Mouse (Mus musculus): ENCODE measurements around the gene Efhd1.

The Efhd1 gene

GRCm38 (mm10) chr1:87264134-87265006 lies at the start of gene Efhd1:
TSS of gene Efhd1 (plus strand) at chr1:87264363.
- DNase-seq (ENCODE audit: low read depth), result no peak

DNA sequence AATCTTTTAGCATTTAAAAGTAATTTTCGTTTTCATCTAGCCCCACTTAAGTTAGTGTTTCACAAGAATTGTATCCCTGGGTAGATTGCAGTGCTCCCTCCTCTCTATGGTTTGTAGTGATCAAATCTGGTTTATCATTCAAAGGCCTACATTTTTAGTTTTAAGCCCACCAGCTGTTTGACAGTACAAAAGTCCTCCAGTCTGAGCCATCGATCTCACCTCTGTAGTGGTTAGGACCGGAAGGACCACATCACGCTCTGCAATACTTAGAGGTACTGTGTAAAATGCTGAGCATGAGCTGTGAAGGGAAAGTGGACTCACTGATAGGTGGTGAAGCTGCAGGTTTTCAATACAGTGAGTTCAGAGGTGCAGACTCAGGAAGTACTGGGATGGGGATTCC lies 49.4 kb upstream of the Efhd1 start:
- DNase-seq (ENCODE audit: low read depth), result no peak

- DNase-seq (ENCODE audit: low read depth), result peak; percentile 33
Measured at GRCm38 (mm10) chr1:87217938-87218337, 46.2 kb upstream of the Efhd1 start.

GRCm38 (mm10) chr1:87225739-87226138 lies 38.4 kb upstream of the Efhd1 start:
- no peak for DNase-seq (ENCODE audit: low read depth)

GRCm38 (mm10) chr1:87226409-87227159 lies 37.6 kb upstream of the Efhd1 start:
- DNase-seq (ENCODE audit: low read depth), result no peak

DNA sequence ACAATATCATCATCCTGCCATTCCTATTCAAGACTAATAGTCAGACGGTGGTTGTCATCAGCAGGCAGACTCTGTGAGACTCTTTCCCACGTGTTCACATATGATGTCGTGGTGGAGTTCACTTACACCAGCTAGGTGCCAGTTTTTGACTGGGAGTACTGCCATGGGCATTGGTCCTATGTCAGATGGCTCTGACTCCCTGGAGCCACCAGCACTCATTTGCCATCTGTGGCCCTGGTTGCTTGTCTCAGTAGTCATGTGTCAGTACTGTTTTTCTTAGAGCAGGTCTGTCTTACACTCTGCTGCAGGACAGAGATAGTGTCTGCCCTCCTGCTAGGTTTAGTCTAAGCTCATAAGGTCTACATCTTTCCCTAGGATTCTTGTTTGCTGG lies 37.0 kb upstream of the Efhd1 start:
- no peak for DNase-seq (ENCODE audit: low read depth)

- no peak for DNase-seq (ENCODE audit: low read depth)
Measured at GRCm38 (mm10) chr1:87230606-87231005, 33.6 kb upstream of the Efhd1 start.

GRCm38 (mm10) chr1:87232197-87232596 lies 32.0 kb upstream of the Efhd1 start:
- no peak for DNase-seq (ENCODE audit: low read depth)

DNA sequence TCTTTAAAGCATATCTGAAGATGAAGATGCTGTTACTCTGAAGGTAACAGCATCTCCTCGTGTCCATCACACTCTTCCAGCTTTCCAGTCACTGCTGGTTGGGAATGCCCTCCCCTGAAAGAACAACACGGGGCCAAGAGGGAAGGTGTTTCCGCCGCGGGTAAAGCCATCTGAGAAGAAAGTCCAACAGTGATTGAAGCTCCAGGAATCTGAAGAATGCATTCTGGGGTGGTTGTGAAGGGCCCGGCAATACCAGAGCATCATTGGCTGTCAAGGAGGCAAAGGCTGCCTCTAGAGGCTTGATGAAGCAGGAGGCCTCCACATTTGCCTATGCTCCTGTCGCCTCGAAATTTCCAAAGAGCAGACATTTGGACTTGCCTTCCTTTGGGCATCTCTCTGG lies 25.1 kb upstream of the Efhd1 start:
- DNase-seq (ENCODE audit: low read depth), result peak; percentile 30

- DNase-seq (ENCODE audit: low read depth), result no peak
Measured at GRCm38 (mm10) chr1:87243021-87243420, 21.1 kb upstream of the Efhd1 start.

GRCm38 (mm10) chr1:87245430-87245829 lies 18.7 kb upstream of the Efhd1 start:
- DNase-seq (ENCODE audit: low read depth), result no peak

DNA sequence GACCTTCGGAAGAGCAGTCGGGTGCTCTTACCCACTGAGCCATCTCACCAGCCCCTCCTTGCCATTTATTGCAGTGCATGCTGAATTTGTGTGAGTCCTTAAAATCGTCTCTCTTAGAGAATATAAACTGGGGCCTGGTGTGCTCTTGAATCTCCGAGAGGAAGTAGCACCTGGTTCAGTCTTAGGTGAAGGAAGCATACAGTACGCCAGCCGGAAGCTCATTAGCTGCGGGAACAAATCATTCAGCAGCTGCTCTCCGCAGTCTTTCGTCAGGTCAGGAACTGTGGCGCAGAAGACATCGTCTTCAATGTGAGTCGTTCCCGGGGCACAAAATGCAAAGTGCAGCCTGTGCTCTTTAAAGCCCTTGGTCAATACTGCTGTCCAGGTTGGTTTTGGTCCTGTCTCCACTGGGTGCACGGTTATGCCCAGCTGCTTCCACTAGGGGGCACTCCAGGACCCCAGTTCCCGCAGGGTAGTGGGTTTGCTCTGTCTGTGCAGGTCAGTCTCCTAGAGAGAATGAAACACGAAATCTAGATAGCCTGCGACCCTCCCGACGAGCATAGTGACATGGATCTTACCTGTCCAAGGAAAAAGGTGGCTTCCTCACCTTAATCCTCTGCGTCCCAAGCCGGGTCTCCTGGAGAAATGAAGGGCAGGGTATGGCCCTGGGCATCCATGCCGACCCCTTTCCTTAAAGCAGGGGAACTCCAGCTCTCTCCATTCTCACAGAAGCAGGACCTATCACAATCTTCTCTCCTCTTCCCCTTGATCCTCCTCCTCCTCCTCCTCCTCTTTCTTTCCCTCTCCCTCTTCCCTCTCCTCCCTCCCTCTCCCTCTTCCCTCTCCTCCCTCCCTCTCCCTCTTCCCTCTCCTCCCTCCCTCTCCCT lies 18.0 kb upstream of the Efhd1 start:
- peak; percentile 87 for DNase-seq (ENCODE audit: low read depth)

GRCm38 (mm10) chr1:87252040-87252609 lies 12.0 kb upstream of the Efhd1 start:
- DNase-seq (ENCODE audit: low read depth), result no peak

DNA sequence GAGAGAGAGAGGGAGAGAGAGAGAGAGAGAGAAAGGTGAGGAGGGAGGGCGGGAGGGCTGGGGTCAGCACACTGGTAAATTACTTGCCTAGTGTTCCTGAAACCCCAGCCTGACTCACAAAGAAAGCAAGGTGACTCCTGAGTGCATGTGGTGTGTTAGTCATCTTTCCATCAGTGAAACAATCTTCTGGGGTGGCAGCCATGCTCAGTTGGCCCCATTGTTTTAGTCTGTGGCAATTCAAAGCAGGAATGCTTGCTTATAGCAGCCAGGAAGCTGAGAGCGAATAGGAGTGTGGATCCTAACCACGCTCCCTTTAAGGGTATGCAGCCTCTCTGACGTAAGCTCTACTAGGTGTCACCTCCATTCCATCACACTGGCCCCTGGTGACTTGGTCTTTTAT lies 9.0 kb upstream of the Efhd1 start:
- DNase-seq (ENCODE audit: low read depth), result peak; percentile 65

DNA sequence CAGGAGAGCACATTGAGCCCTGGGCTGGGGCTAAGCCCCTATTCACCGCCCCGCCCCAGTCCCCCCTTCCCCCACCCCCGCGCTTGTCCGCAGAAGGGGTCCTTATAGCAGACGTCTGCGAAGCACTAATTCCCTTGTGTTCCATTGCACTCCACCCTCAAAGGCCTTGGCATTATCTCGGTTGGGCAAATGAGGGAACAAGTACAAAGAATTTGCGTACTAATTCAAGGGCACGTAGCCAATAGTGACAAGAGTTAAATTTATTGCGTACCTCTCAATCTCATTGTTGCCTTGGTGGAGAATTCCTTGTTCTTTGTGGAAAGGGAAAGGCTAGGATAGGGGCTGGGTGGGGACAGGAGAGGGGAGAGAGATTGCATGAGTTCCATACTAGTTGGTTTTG lies 6.5 kb upstream of the Efhd1 start:
- no peak for DNase-seq (ENCODE audit: low read depth)

GRCm38 (mm10) chr1:87258484-87258883 lies 5.7 kb upstream of the Efhd1 start:
- no peak for DNase-seq (ENCODE audit: low read depth)

GRCm38 (mm10) chr1:87259316-87259715 lies 4.8 kb upstream of the Efhd1 start:
- no peak for DNase-seq (ENCODE audit: low read depth)

DNA sequence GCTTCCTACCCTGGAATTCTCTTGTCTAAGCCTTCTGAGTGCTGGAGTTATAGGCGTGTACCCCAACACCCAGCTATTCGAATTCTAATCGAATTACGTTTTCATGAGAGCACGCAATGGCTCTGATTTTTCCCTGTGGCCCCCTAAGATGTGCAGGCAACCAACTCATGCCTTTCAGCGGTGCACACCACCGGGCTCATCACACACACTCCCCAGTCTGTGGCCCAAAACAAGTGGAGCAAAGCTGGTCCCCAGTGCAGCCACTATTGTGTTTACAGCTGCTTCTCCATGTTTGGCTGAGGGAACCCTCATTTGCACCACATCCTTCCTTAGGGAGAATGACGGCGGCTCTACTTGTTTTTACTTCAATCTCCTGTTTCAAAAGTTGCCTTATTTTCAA lies 906 bp upstream of the Efhd1 start:
- DNase-seq (ENCODE audit: low read depth), result no peak

GRCm38 (mm10) chr1:87263796-87264133 lies 398 bp upstream of the Efhd1 start:
- no peak for DNase-seq (ENCODE audit: low read depth)

- DNase-seq (ENCODE audit: low read depth), result no peak
Measured at GRCm38 (mm10) chr1:87265200-87265599, 1.0 kb downstream of the Efhd1 start.

GRCm38 (mm10) chr1:87266296-87267090 lies 2.3 kb downstream of the Efhd1 start:
- DNase-seq (ENCODE audit: low read depth), result no peak

All from NIH3T3 (cell line).